Mouse (Mus musculus): ENCODE data around the gene Klhl35. TPM values are rescaled to one million over a fixed set of nuclear protein-coding genes. Genes with fewer than 3 reads are reported as not detected.

Klhl35 gene
- polyA plus RNA-seq, 1 experiment from 2014 or later, result 22.5 TPM

- peaks cover 27% of the 10 kb centered on the region for H3K4me1 ChIP-seq (ENCODE audit: control insufficient read depth, insufficient read depth, low read length)
- DNase-seq (ENCODE audit: low spot score, missing footprints), result no peak
- no peaks in the 10 kb centered on the region for H3K9me3 ChIP-seq (ENCODE audit: control insufficient read depth, low read length)
- peak; percentile 51 for ATAC-seq (ENCODE audit: low FRiP score)
- peak overlapping the region; percentile 24; the same call in 1 of the 2 replicates for H3K9ac ChIP-seq (ENCODE audit: low read length)
- no peaks in the 10 kb centered on the region for H3K36me3 ChIP-seq (ENCODE audit: control insufficient read depth, insufficient read depth, low read length)
- H3K4me2 ChIP-seq, result no peak overlapping the region
- 63% methylated on average over 2 of the region's 2 CpGs for WGBS
- no peak overlapping the region for H3K4me3 ChIP-seq (ENCODE audit: low read depth, low read length)
- H3K27me3 ChIP-seq (ENCODE audit: control insufficient read depth, insufficient read depth, low read length), result no peaks in the 10 kb centered on the region
- no peak overlapping the region for H3K27ac ChIP-seq (ENCODE audit: low read depth, low read length)
These were observed 20.0 kb upstream of the Klhl35 start for GRCm38 (mm10) chr7:99445833-99446232.

GRCm38 (mm10) chr7:99447323-99447722 is 18.5 kb upstream of the Klhl35 start:
- Histone ChIP-seq H3K27me3 (ENCODE audit: control insufficient read depth, insufficient read depth, low read length) (no peaks in the 10 kb centered on the region), H3K9me3 (ENCODE audit: control insufficient read depth, low read length) (no peaks in the 10 kb centered on the region), H3K36me3 (ENCODE audit: control insufficient read depth, insufficient read depth, low read length) (no peaks in the 10 kb centered on the region), H3K4me1 (ENCODE audit: control insufficient read depth, insufficient read depth, low read length) (peaks cover 25% of the 10 kb centered on the region), H3K4me2 (no peak overlapping the region), H3K9ac (ENCODE audit: low read length) (no peak overlapping the region), H3K4me3 (ENCODE audit: low read depth, low read length) (no peak overlapping the region), H3K27ac (ENCODE audit: low read depth, low read length) (no peak overlapping the region)
- WGBS, result 36% methylated on average over 5 of the region's 5 CpGs
- ATAC-seq (ENCODE audit: low FRiP score) (no peak), DNase-seq (ENCODE audit: low spot score, missing footprints) (no peak)

GRCm38 (mm10) chr7:99448619-99449018 is 17.2 kb upstream of the Klhl35 start:
- H3K9ac ChIP-seq (ENCODE audit: low read length), result no peak overlapping the region
- 74% methylated on average over 5 of the region's 5 CpGs for WGBS
- no peak overlapping the region for H3K4me3 ChIP-seq (ENCODE audit: low read depth, low read length)
- H3K27me3 ChIP-seq (ENCODE audit: control insufficient read depth, insufficient read depth, low read length), result no peaks in the 10 kb centered on the region
- no peak overlapping the region for H3K4me2 ChIP-seq
- no peak for DNase-seq (ENCODE audit: low spot score, missing footprints)
- no peaks in the 10 kb centered on the region for H3K36me3 ChIP-seq (ENCODE audit: control insufficient read depth, insufficient read depth, low read length)
- peaks cover 25% of the 10 kb centered on the region for H3K4me1 ChIP-seq (ENCODE audit: control insufficient read depth, insufficient read depth, low read length)
- no peaks in the 10 kb centered on the region for H3K9me3 ChIP-seq (ENCODE audit: control insufficient read depth, low read length)
- H3K27ac ChIP-seq (ENCODE audit: low read depth, low read length), result no peak overlapping the region
- ATAC-seq (ENCODE audit: low FRiP score), result no peak

GRCm38 (mm10) chr7:99449063-99449462 is 16.7 kb upstream of the Klhl35 start:
- no peaks in the 10 kb centered on the region for H3K36me3 ChIP-seq (ENCODE audit: control insufficient read depth, insufficient read depth, low read length)

GRCm38 (mm10) chr7:99449751-99450150 is 16.1 kb upstream of the Klhl35 start:
- no peak overlapping the region for H3K27ac ChIP-seq (ENCODE audit: low read depth, low read length)
- H3K27me3 ChIP-seq (ENCODE audit: control insufficient read depth, insufficient read depth, low read length), result no peaks in the 10 kb centered on the region
- H3K4me2 ChIP-seq, result no peak overlapping the region
- DNase-seq (ENCODE audit: low spot score, missing footprints), result no peak
- H3K9me3 ChIP-seq (ENCODE audit: control insufficient read depth, low read length), result no peaks in the 10 kb centered on the region
- H3K4me3 ChIP-seq (ENCODE audit: low read depth, low read length), result no peak overlapping the region
- H3K4me1 ChIP-seq (ENCODE audit: control insufficient read depth, insufficient read depth, low read length), result peaks cover 25% of the 10 kb centered on the region
- no peaks in the 10 kb centered on the region for H3K36me3 ChIP-seq (ENCODE audit: control insufficient read depth, insufficient read depth, low read length)
- 36% methylated on average over 3 of the region's 3 CpGs for WGBS
- H3K9ac ChIP-seq (ENCODE audit: low read length), result no peak overlapping the region; the same call in 1 of the 2 replicates
- 0 out of 2 replicates have a peak, but pooled peaks have one; percentile 12 for ATAC-seq (ENCODE audit: low FRiP score)

More at GRCm38 (mm10) chr7:99449063-99449462, 16.7 kb upstream of the Klhl35 start:
- 43% methylated on average over 8 of the region's 8 CpGs for WGBS
- H3K9ac ChIP-seq (ENCODE audit: low read length), result no peak overlapping the region
- no peak for DNase-seq (ENCODE audit: low spot score, missing footprints)
- H3K4me3 ChIP-seq (ENCODE audit: low read depth, low read length), result no peak overlapping the region
- H3K9me3 ChIP-seq (ENCODE audit: control insufficient read depth, low read length), result no peaks in the 10 kb centered on the region
- ATAC-seq (ENCODE audit: low FRiP score), result no peak
- no peak overlapping the region for H3K4me2 ChIP-seq
- no peak overlapping the region for H3K27ac ChIP-seq (ENCODE audit: low read depth, low read length)
- no peaks in the 10 kb centered on the region for H3K27me3 ChIP-seq (ENCODE audit: control insufficient read depth, insufficient read depth, low read length)
- peaks cover 25% of the 10 kb centered on the region for H3K4me1 ChIP-seq (ENCODE audit: control insufficient read depth, insufficient read depth, low read length)

- WGBS, result 0% methylated on average over 3 of the region's 3 CpGs
- Histone ChIP-seq H3K4me3 (ENCODE audit: low read depth, low read length) (no peak overlapping the region), H3K9me3 (ENCODE audit: control insufficient read depth, low read length) (no peaks in the 10 kb centered on the region)
These were observed 15.1 kb upstream of the Klhl35 start for GRCm38 (mm10) chr7:99450703-99451102.

GRCm38 (mm10) chr7:99452859-99453258 is 12.9 kb upstream of the Klhl35 start:
- Histone ChIP-seq H3K36me3 (ENCODE audit: control insufficient read depth, insufficient read depth, low read length) (no peaks in the 10 kb centered on the region), H3K4me3 (ENCODE audit: low read depth, low read length) (no peak overlapping the region), H3K27me3 (ENCODE audit: control insufficient read depth, insufficient read depth, low read length) (no peaks in the 10 kb centered on the region), H3K4me2 (no peak overlapping the region), H3K27ac (ENCODE audit: low read depth, low read length) (no peak overlapping the region), H3K4me1 (ENCODE audit: control insufficient read depth, insufficient read depth, low read length) (peaks cover 18% of the 10 kb centered on the region), H3K9me3 (ENCODE audit: control insufficient read depth, low read length) (no peaks in the 10 kb centered on the region), H3K9ac (ENCODE audit: low read length) (no peak overlapping the region)
- ATAC-seq (ENCODE audit: low FRiP score) (no peak), DNase-seq (ENCODE audit: low spot score, missing footprints) (no peak)
- 89% methylated on average over 7 of the region's 7 CpGs for WGBS

More at GRCm38 (mm10) chr7:99450703-99451102, 15.1 kb upstream of the Klhl35 start:
- ATAC-seq (ENCODE audit: low FRiP score) (peak; percentile 59), DNase-seq (ENCODE audit: low spot score, missing footprints) (peak; percentile 98)
- H3K36me3 ChIP-seq (ENCODE audit: control insufficient read depth, insufficient read depth, low read length), result no peaks in the 10 kb centered on the region
- no peak overlapping the region for H3K9ac ChIP-seq (ENCODE audit: low read length)
- H3K27me3 ChIP-seq (ENCODE audit: control insufficient read depth, insufficient read depth, low read length), result no peaks in the 10 kb centered on the region
- H3K4me1 ChIP-seq (ENCODE audit: control insufficient read depth, insufficient read depth, low read length), result peaks cover 21% of the 10 kb centered on the region
- no peak overlapping the region for H3K4me2 ChIP-seq
- no peak overlapping the region for H3K27ac ChIP-seq (ENCODE audit: low read depth, low read length)

- H3K27me3 ChIP-seq (ENCODE audit: control insufficient read depth, insufficient read depth, low read length), result no peaks in the 10 kb centered on the region
- H3K9me3 ChIP-seq (ENCODE audit: control insufficient read depth, low read length), result no peaks in the 10 kb centered on the region
- H3K9ac ChIP-seq (ENCODE audit: low read length), result no peak overlapping the region
- DNase-seq (ENCODE audit: low spot score, missing footprints), result no peak
- 77% methylated on average over 4 of the region's 4 CpGs for WGBS
- no peak overlapping the region for H3K4me2 ChIP-seq
- no peaks in the 10 kb centered on the region for H3K36me3 ChIP-seq (ENCODE audit: control insufficient read depth, insufficient read depth, low read length)
- H3K4me1 ChIP-seq (ENCODE audit: control insufficient read depth, insufficient read depth, low read length), result peaks cover 10% of the 10 kb centered on the region
- no peak overlapping the region for H3K4me3 ChIP-seq (ENCODE audit: low read depth, low read length)
- ATAC-seq (ENCODE audit: low FRiP score), result no peak
- no peak overlapping the region for H3K27ac ChIP-seq (ENCODE audit: low read depth, low read length)
These were observed 11.8 kb upstream of the Klhl35 start for GRCm38 (mm10) chr7:99454044-99454443.

- H3K36me3 ChIP-seq (ENCODE audit: control insufficient read depth, insufficient read depth, low read length), result peaks cover 3% of the 10 kb centered on the region; the same call in 1 of the 2 replicates
- H3K27ac ChIP-seq (ENCODE audit: low read depth, low read length), result no peak overlapping the region
- H3K4me3 ChIP-seq (ENCODE audit: low read depth, low read length), result no peak overlapping the region
- no peaks in the 10 kb centered on the region for H3K9me3 ChIP-seq (ENCODE audit: control insufficient read depth, low read length)
- no peaks in the 10 kb centered on the region for H3K4me1 ChIP-seq (ENCODE audit: control insufficient read depth, insufficient read depth, low read length)
- H3K9ac ChIP-seq (ENCODE audit: low read length), result no peak overlapping the region
- no peak for ATAC-seq (ENCODE audit: low FRiP score)
- no peak overlapping the region for H3K4me2 ChIP-seq
- no peak for DNase-seq (ENCODE audit: low spot score, missing footprints)
- 88% methylated on average over 8 of the region's 8 CpGs for WGBS
- H3K27me3 ChIP-seq (ENCODE audit: control insufficient read depth, insufficient read depth, low read length), result no peaks in the 10 kb centered on the region
These were observed 7.0 kb upstream of the Klhl35 start for GRCm38 (mm10) chr7:99458849-99459248.
